Mouse (Mus musculus): ENCODE measurements at regions not wholly inside any gene's neighbourhood (a gene's known extent, or its start where the extent isn't known, plus 50 kb on each side); places are given as distances from the start of the nearest gene placed in this dataset.

DNA sequence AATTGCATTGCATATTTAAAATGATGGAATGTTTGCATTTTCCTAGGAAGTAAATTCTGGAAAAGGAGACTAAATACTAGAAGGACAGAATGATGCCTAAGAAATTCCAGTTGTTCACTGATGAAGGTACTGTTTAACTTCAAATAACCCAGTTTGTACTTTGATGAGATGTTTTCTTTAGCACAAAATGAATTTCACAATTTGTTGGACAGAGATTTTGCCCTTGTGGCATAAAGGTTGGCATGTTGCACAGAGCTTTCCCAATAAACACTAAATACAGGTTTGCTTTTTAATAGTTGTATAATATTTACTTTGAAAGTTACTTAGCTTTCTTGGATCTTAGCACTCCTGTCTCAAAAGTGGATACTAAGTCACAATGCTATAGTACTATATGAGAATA lies 181.6 kb downstream of the Gm10192 start:
- TF ChIP-seq POLR2A (IDR thresholded peaks at IDR 0.05; ENCODE audit: borderline replicate concordance, insufficient read depth, low read length) (no peak), CTCF (IDR thresholded peaks at IDR 0.05; ENCODE audit: borderline replicate concordance, insufficient read depth, low read depth, low read length) (no peak)

Measured in cerebellum, adult 2 months (tissue).